Mouse (Mus musculus) MEL (cell line): ENCODE measurements at regions not wholly inside any gene's neighbourhood (a gene's known extent, or its start where the extent isn't known, plus 50 kb on each side); places are given as distances from the start of the nearest gene placed in this dataset.

Experiments
- BHLHE40 ChIP-seq: IDR thresholded peaks from 2 replicates; pipeline ENCODE4 v1.6.1; 2012; ENCODE audit warnings: low read depth, mild to moderate bottlenecking, inconsistent platforms, low read length, improper control_type of control experiment, borderline replicate concordance
- CTCF ChIP-seq, 3 experiments: IDR thresholded peaks in 2 of 3; conservative IDR thresholded peaks in 1 of 3; 2 replicates each; pipeline ENCODE4 v1.5.1; 2011 to 2012; ENCODE audit warnings: low read length in 3 of 3, low read depth in 2 of 3, mild to moderate bottlenecking in 2 of 3, improper control_type of control experiment in 1 of 3, inconsistent platforms in 1 of 3, mixed read lengths in 1 of 3, moderate library complexity in 1 of 3; ENCODE audit not compliant: control insufficient read depth in 1 of 3, insufficient read depth in 1 of 3, poor library complexity in 1 of 3, severe bottlenecking in 1 of 3
- GATA1 ChIP-seq: IDR thresholded peaks from 2 replicates; pipeline ENCODE4 v1.6.1; 2011; ENCODE audit warnings: low read depth, low read length, improper control_type of control experiment
- POLR2AphosphoS2 ChIP-seq: IDR thresholded peaks from 2 replicates; pipeline ENCODE4 v1.6.1; 2011; ENCODE audit warnings: low read length, improper control_type of control experiment
- RCOR1 ChIP-seq: IDR thresholded peaks from 2 replicates; pipeline ENCODE4 v1.6.1; 2012; ENCODE audit warnings: low read depth, mild to moderate bottlenecking, inconsistent platforms, low read length, improper control_type of control experiment
- UBTF ChIP-seq: IDR thresholded peaks from 2 replicates; pipeline ENCODE4 v1.6.1; 2012; ENCODE audit warnings: low read depth, mild to moderate bottlenecking, inconsistent platforms, low read length, improper control_type of control experiment, moderate library complexity, borderline replicate concordance; ENCODE audit not compliant: insufficient read depth
- ZMIZ1 ChIP-seq: IDR thresholded peaks from 2 replicates; pipeline ENCODE4 v1.6.1; 2012; ENCODE audit warnings: low read depth, mild to moderate bottlenecking, inconsistent platforms, low read length, improper control_type of control experiment, moderate library complexity

- TF ChIP-seq UBTF (no peak), GATA1 (no peak), CTCF (IDR thresholded peaks at IDR 0.05 in 2 of 3, conservative IDR thresholded peaks at IDR 0.05 in 1 of 3; ENCODE audit: control insufficient read depth in 1 of 3, insufficient read depth in 1 of 3, low read depth in 2 of 3, low read length in 3 of 3, poor library complexity in 1 of 3, severe bottlenecking in 1 of 3) (no peak), ZMIZ1 (no peak), RCOR1 (no peak), POLR2AphosphoS2 (no peak), BHLHE40 (no peak)
These were observed 166.3 kb downstream of the Nr2f2 start for GRCm38 (mm10) chr7:70200188-70200587.
